Mouse (Mus musculus) hindbrain, postnatal 0 days (tissue): ENCODE measurements at regions not wholly inside any gene's neighbourhood (a gene's known extent, or its start where the extent isn't known, plus 50 kb on each side); places are given as distances from the start of the nearest gene placed in this dataset.

Experiments used
- ATAC-seq: fragments of 200-750 bp; cut with Nextera tagmentation; 2 replicates; pipeline ENCODE4 v1.8.0; 2017; ENCODE audit warnings: mild to moderate bottlenecking, moderate TSS enrichment, moderate library complexity
- DNase-seq: peaks from one replicate; pipeline ENCODE4 v3.0.0-alpha.2; 2015; ENCODE audit warnings: low spot score
- H3K27ac ChIP-seq: fragments of 300-500 bp; sonication (generic); 2 replicates; pipeline ENCODE4 v1.5.1; 2014; ENCODE audit warnings: mild to moderate bottlenecking
- H3K27me3 ChIP-seq: fragments of 300-500 bp; sonication (generic); 2 replicates; pipeline ENCODE4 v1.6.1; 2014; ENCODE audit warnings: low read length, mixed read lengths; ENCODE audit not compliant: insufficient read depth
- H3K36me3 ChIP-seq: fragments of 300-500 bp; sonication (generic); 2 replicates; pipeline ENCODE4 v1.6.1; 2014; ENCODE audit warnings: low read length, mixed read lengths; ENCODE audit not compliant: insufficient read depth
- H3K4me1 ChIP-seq: fragments of 300-500 bp; sonication (generic); 2 replicates; pipeline ENCODE4 v1.6.1; 2014; ENCODE audit warnings: antibody characterized with exemption, low read length, mixed read lengths; ENCODE audit not compliant: insufficient read depth
- H3K4me2 ChIP-seq: fragments of 300-500 bp; sonication (generic); 2 replicates; pipeline ENCODE4 v1.6.1; 2014; ENCODE audit warnings: low read depth, mild to moderate bottlenecking, low read length, moderate library complexity, mixed read lengths
- H3K4me3 ChIP-seq: fragments of 300-500 bp; sonication (generic); 2 replicates; pipeline ENCODE4 v1.5.1; 2014; ENCODE audit warnings: low read length
- H3K9ac ChIP-seq: fragments of 300-500 bp; sonication (generic); replicated peaks from 2 replicates; pipeline ENCODE4 v1.6.1; 2014; ENCODE audit warnings: mild to moderate bottlenecking, low read length, moderate library complexity, mixed read lengths
- H3K9me3 ChIP-seq: fragments of 300-500 bp; sonication (generic); 2 replicates; pipeline ENCODE4 v1.6.1; 2016; ENCODE audit warnings: low read length, mixed read lengths
- CTCF ChIP-seq: IDR thresholded peaks from 2 replicates; pipeline ENCODE4 v1.5.1; 2016; ENCODE audit warnings: antibody characterized with exemption, control low read depth, low read depth
- whole genome bisulfite sequencing: fragments of 180-500 bp; shearing (Covaris S2); extraction: QIAGEN DNeasy Blood & Tissue Kit; methylation state at CpG from one replicate; pipeline ENCODE4 v1.1.7; 2014; 5-methylcytosine and 5-hydroxymethylcytosine counted together

- WGBS = 38% methylated on average over 6 of the region's 6 CpGs
Observed at GRCm38 (mm10) chr7:129141942-129142598, 114.8 kb upstream of the Plpp4 start.

GRCm38 (mm10) chr7:129142599-129142949 is 114.3 kb upstream of the Plpp4 start:
- peak; percentile 27; the same call in 1 of the 2 replicates for TF ChIP-seq CTCF
- Histone ChIP-seq H3K27ac (no peak overlapping the region), H3K9me3 (no peaks in the 10 kb centered on the region), H3K4me3 (no peak overlapping the region), H3K9ac (no peak overlapping the region), H3K27me3 (no peaks in the 10 kb centered on the region), H3K36me3 (no peaks in the 10 kb centered on the region), H3K4me2 (no peak overlapping the region), H3K4me1 (no peaks in the 10 kb centered on the region)
- WGBS = 60% methylated on average over 5 of the region's 5 CpGs
- ATAC-seq = no peak
- DNase-seq = peak; percentile 15

More at GRCm38 (mm10) chr7:129141942-129142598, 114.8 kb upstream of the Plpp4 start:
- no peak for DNase-seq
- no peak overlapping the region for H3K4me2 ChIP-seq
- H3K9ac ChIP-seq = no peak overlapping the region
- H3K9me3 ChIP-seq = no peaks in the 10 kb centered on the region
- H3K27me3 ChIP-seq = no peaks in the 10 kb centered on the region
- no peak for ATAC-seq
- H3K4me3 ChIP-seq = no peak overlapping the region
- H3K4me1 ChIP-seq = no peaks in the 10 kb centered on the region
- TF ChIP-seq CTCF = no peak
- H3K27ac ChIP-seq = no peak overlapping the region
- no peaks in the 10 kb centered on the region for H3K36me3 ChIP-seq

- DNase-seq (no peak), ATAC-seq (no peak)
- WGBS = 84% methylated on average over 2 of the region's 2 CpGs
Observed at GRCm38 (mm10) chr7:129155577-129155976, 101.3 kb upstream of the Plpp4 start.

GRCm38 (mm10) chr7:129169971-129170370 is 86.9 kb upstream of the Plpp4 start:
- no peak overlapping the region for H3K4me2 ChIP-seq
- no peaks in the 10 kb centered on the region for H3K27me3 ChIP-seq
- no peaks in the 10 kb centered on the region for H3K9me3 ChIP-seq
- H3K36me3 ChIP-seq = no peaks in the 10 kb centered on the region
- H3K9ac ChIP-seq = no peak overlapping the region
- H3K4me3 ChIP-seq = no peak overlapping the region
- 85% methylated on average over 7 of the region's 7 CpGs for WGBS
- H3K4me1 ChIP-seq = no peaks in the 10 kb centered on the region
- no peak overlapping the region for H3K27ac ChIP-seq
- no peak for TF ChIP-seq CTCF
- ATAC-seq = no peak
- no peak for DNase-seq

More at GRCm38 (mm10) chr7:129155577-129155976, 101.3 kb upstream of the Plpp4 start:
- no peak overlapping the region for H3K9ac ChIP-seq
- H3K4me3 ChIP-seq = no peak overlapping the region
- TF ChIP-seq CTCF = no peak
- no peaks in the 10 kb centered on the region for H3K4me1 ChIP-seq
- no peaks in the 10 kb centered on the region for H3K9me3 ChIP-seq
- H3K27ac ChIP-seq = no peak overlapping the region
- H3K36me3 ChIP-seq = no peaks in the 10 kb centered on the region
- H3K27me3 ChIP-seq = no peaks in the 10 kb centered on the region
- no peak overlapping the region for H3K4me2 ChIP-seq

- no peak for ATAC-seq
- no peaks in the 10 kb centered on the region for H3K9me3 ChIP-seq
Observed at GRCm38 (mm10) chr7:129190933-129191332, 65.9 kb upstream of the Plpp4 start.

GRCm38 (mm10) chr7:129207029-129207428 is 49.8 kb upstream of the Plpp4 start:
- Histone ChIP-seq H3K9ac (no peak overlapping the region), H3K27ac (no peak overlapping the region), H3K4me3 (no peak overlapping the region), H3K36me3 (no peaks in the 10 kb centered on the region), H3K27me3 (no peaks in the 10 kb centered on the region), H3K4me2 (no peak overlapping the region), H3K9me3 (no peaks in the 10 kb centered on the region), H3K4me1 (no peaks in the 10 kb centered on the region)
- no peak for TF ChIP-seq CTCF
- no peak for DNase-seq
- WGBS = 75% methylated on average over 5 of the region's 5 CpGs
- ATAC-seq = no peak

More at GRCm38 (mm10) chr7:129190933-129191332, 65.9 kb upstream of the Plpp4 start:
- no peak for TF ChIP-seq CTCF
- no peaks in the 10 kb centered on the region for H3K36me3 ChIP-seq
- H3K4me2 ChIP-seq = no peak overlapping the region
- no peaks in the 10 kb centered on the region for H3K4me1 ChIP-seq
- 82% methylated on average over 1 of the region's 1 CpGs for WGBS
- DNase-seq = no peak
- no peaks in the 10 kb centered on the region for H3K27me3 ChIP-seq
- no peak overlapping the region for H3K27ac ChIP-seq
- no peak overlapping the region for H3K9ac ChIP-seq
- H3K4me3 ChIP-seq = no peak overlapping the region
